Mouse (Mus musculus) fat pad, adult 2 months (tissue): ENCODE measurements around the gene Plxnc1.

Source experiments
- DNase-seq: peaks from one replicate; pipeline ENCODE4 v3.0.0-alpha.2; 2011; ENCODE audit warnings: low read depth, low spot score; ENCODE audit errors: extremely low read depth

Gene Plxnc1

DNA sequence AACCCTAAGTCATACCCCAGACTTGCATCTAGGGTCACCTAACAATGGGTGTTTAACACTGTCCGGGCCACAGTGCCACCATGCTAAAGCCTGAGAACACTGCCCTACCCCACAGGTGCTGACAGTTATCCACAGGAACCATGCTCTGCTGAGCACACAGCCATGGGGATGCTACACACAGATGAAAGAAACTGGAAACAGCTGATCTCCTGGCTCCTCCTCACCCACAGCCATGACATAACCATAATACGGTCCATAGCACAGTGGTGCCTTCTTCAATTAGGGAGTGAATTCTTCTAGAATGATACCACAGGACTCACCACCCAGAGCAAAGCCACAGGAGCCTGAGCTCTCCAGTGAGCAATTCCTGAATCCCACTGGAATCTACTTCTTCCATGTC is 118.7 kb downstream of the Plxnc1 start:
- no peak for DNase-seq

DNA sequence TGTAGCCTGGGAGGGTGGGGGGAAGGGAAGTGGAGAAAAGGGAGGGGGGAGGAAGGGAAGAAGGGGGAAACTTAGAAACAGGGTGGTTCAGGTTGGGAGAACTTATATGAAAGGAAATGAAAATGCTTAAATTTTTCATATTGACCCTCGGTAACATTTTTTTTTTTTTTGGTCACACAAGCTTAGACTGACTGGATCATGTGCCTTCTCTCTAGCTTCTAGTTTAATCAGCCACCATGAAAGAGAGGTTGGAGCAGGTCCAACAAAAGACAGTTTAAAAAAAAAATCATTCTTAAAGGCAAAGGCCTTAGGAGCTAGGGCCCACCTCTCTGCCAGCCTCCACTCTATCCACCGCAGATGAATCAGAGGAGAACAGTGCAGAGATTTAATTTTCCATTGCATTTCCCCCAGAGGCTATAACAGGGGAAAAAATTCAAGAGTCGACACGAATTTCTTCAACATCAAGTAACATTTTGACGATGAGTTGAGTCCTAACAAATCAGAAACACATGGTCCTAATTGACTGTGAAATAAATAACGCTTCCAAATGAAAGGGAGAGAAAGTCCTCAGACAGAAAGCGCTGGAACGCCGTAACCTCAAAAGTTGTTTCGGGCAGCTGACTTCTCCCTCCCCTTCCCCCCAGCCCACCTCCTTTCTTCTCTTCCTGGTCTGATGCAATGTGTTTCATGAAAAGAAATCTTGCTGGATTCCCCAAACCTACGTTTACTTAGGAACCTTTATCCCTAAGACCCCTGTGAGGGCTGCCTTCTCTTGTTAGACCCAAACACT is 120.5 kb downstream of the Plxnc1 start:
- no peak for DNase-seq

DNA sequence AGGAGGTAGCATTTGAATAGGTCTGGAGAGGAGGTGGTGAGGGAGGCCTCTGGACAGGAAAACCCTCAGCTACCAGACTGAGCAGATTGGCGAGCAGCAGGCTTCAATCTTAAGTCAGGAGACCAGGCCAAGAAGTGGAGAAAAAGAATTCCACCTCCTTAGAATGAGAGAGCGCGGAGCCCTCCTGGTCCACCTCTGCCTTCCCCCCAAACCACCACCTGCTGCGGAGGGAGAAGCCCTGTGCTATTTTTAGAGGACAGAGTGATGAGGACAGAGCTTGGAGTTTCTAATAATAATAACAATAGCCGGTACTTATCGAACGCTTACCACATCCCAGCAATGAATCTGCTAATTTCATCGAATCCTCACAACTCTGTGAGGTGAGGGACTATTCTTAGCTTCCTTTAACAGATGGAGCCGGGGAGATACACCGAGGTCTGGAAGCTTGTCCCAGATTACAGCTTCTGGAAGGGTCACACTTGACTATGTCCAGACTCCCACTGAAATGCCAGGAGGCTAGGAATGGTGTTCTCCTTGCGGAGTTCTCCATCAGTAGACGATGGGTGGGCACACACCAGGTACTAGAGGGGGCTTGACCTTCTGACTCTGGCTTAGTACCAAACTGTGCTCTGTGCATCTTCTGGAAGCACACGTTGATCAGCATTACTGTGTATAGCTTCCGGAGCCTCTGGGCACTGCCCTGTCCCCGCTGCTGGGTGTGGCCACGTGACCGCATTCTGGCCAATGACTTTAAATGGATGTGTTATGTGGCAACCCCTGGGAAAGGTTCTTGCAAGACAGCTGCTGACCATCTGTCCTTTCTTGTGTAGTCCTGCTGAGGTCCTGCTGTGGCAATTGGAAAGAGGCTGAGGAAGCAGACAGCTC is 125.6 kb downstream of the Plxnc1 start:
- no peak for DNase-seq

DNA sequence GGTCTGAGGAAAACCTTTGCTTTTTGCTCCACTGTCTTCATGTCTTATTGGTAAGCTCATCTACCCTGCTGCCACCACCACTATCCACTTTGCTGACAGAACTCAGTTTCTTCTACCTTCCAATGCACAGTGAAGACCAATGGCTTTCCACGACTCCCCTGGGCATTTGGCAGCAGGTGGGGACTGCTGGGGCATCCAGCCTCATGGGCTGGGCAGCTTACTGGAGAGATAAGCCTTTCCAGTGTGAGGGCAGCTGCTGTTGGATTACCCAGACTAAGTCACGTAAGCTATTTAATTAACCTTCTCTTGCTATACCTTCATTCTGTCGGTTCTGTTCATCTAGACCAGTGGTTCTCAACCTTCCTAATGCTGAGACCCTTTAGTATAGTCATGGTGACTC is 126.5 kb downstream of the Plxnc1 start:
- no peak for DNase-seq

DNA sequence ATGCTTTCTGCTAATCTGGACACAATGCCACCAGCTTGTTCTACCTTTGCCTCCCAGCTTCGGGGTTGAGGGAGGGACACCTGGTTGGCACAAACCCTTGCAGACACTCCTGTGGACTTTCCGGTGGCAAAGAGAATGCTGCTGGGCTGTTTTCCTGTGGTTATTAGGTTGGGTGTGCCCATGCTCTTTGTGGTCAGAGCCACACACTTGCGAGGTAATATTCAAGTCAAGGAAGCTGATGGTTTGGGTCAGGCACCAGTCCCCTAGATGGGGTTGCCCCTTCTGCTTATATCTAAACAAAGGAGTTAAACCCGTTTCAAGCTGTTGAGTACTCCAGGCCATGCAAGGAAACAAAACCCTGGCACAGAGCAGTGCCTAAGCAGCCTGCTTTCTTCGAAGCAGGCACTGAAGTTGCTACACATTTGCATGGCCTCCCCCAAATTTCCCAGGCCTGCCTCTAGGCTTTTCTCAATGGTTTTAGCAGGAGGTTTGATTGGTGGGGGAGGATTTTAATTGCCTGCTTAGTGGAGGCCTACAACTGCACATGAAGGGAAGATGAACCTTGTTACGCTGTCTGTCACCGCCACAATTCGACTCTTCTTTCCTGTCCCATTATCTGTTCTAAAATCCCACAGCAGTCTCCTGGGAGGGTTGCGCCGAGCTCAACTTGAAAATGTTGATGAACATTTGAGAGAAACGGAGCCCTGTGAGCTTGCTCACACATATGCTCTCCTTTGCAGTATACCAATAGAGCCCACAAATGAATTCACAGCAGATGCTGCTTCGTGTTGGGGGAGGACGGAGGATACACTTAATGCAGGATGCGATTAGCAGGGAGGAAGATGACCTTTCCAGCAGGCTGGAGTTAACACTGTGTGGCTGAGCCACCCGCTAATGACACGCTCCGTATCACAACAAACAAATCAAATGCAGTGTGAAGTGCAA is 132.5 kb downstream of the Plxnc1 start:
- no peak for DNase-seq

DNA sequence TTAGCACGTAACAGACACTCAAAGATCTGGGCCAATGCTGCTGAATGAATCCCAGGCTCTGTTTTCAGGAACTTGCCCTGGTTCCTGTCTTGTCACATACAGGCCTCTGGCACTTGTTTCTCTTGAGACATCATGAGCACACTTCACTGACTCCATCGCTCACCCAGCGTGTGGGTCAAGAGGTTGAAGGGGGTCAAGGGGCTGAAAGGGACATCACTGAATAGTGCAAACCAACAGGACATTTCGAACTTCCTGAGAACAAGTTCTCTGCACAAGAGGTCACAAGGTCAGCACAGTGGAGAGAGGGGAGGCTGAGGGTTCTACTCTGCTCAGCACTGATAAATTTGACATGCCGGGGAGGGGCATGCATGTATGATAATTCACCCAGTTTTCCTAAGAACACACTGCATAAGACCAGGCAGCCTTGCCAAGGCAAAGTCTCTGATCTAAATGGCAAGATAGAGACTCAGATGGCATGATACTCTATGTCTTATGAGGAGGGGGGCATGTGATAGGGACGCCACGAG is 134.6 kb downstream of the Plxnc1 start:
- no peak for DNase-seq

DNA sequence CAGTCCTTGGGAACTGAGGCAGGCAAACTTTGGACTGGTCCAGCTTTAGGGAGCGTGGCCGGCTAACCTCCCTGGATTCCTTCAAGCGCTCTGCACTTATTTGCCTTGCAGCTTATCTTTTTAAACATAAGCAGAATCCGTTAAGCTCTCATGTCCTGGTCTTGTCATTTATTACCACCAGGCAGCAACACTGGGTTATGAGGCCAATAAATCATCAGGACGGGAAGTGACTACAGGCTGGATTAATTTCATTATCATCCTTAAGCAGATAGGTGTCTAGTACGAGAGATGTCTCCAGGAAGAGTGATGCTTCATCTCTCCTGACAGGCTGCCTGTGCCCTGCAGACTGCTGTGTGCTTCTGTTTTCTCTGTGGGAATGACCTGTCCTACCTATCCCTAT is 136.4 kb downstream of the Plxnc1 start:
- DNase-seq, result no peak

DNA sequence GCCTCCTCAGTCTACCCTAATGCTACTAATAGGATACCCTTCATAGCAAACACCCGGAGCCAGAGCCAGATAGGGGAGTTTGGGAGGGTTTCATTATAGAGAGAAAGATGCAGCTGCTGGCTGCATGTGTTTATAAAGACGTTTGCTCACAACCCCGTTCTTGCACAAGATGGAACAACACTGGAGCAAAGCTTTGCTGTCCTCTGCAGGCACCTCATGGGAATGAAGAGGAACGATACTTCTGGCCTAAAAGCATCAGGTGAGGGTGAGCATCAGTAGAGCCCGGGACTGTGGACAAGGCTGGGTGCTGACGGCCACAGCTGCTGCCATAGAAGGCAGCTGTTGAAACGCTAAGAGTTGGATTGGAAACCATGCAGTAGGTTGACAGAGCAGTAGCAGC is 137.3 kb downstream of the Plxnc1 start:
- DNase-seq, result no peak

DNA sequence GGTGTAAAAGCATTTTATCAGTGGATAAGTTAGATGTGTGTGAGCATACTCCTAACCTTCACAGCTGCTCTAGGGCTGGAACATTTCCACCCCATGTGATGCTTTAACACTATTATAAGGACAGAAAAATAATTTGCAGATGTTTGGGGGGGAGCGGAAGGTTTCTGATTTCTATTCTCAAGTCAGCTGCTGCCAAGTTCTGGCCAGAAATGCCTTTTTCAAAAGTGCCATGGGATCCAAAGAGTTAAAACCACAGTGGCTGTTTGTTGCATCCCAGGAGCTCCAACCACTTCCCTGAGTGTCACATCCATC is 139.8 kb downstream of the Plxnc1 start:
- DNase-seq, result no peak

DNA sequence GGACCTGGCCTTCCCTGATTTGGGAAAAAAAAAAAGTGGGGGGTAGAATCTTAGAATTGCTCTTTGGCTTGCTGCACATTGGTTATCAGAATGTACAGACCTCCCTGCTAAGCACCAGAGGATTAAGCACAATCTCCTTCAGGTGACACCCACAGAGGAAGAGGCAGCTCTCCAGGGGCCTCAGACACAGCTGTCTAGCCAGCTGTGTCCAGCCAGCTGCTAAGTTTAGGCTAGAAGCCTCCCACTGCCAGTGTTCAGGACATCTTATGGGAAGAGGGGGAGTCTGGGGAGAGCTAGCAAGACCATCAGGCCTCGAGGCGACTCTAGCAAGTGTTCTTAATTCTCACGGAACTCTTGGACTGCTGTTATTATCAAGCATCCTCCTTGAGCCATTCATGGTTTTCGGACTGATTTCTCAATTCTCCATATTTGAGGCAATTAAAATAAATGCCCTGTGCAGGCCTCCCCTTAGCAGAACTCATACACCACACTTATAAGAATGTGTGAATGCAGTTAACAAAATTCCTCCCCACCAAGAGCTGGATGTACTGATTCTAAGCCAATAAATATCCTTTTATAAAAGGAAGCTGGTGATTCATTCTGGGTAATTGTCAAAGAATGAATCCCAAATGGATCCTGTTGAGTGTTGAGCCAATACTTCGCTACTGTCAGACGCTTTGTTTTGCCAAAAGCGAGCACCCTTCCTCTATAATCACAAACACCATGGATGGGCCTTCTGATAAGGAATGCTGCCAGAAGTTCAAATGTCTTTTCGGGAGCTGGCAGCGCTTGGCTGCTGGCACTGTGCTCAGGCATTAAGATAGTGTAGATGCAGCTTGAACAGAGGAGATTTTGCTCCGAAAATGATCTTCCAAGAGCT is 140.4 kb downstream of the Plxnc1 start:
- no peak for DNase-seq

DNA sequence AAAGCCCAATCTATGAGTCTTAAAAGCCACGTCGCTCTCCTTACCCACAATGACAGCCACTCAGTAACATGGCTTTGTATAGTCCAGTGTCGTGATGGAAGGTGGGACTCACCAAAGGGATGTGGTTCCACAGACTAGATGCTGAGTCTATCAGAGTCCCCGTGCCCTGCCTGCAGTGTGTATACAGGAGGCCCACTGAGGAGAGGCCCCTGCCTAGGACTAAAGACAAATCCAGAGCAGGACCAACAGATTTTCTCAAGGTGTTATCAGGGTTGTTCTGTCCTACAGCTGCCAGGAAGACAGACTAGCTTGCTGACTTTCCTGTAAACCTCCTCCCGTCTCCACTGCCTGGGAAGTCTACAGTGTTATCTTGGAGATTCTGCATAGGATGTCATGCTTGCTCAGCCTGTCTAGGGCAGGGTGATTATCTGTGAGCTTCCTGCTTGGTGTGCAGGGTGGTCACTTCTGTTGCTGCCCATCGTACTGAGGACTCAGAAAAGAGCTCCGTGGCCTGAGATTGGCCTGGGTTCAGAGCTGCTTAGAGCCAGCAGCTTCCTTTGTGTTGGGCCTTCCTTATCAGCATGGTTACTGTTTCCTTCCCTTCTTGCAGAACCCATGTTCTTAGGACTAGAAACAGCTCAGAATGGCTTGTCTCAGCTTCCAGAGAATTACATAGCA is 143.8 kb downstream of the Plxnc1 start:
- DNase-seq, result no peak

DNA sequence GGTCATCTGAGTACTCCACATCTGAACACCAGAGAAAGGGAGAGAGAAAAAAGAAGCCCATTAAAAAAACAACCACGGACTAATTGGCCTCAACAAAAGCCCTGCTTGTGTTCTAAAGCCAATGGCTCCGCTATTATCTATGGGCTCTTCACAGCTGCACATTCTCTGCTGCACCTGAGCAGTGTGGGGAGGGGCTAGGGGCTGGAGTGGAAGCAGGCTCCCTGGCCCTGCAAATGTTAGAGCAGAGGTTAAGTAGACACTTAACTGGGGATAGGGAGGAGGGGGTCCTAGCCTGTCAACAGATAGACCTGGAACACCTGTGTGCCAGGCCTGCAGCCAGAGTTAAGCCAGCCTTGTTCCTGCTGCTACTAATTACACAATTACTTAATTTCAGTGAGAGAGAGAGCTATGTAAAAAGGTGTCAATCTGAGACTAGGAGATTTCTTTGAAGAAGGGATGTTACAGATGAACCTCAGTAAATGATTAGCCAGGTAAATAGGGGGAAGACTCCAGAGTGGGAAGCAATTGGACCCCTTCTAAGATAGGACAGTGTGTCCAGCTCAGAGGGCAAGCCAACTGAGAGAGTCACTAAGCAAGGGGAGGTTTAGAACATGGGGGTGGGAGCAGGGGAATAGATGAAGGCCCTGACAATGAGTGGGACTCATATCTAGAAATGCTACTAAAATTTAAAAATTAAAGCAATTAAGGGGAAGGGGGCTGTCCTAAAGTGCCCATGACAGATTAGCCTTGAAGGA is 145.0 kb downstream of the Plxnc1 start:
- DNase-seq, result no peak

DNA sequence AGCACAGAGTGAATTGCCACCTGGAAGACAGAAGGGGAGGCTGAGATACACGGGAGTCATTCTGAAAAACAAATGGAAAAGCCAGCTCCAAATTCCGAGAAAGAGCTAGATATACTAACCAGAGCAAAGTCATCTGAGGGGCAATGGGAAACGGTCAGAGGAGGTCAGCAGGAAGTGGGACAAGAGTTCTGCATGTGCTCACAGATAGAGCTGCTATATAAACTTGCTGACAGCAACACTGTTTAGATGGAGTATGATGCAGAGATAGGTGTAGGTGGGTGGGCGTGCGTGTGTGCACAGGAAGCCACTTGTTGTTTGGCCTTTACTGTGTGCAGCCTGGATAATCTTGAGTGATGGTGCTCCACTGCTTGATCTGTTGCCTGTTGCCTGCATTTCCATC is 146.5 kb downstream of the Plxnc1 start:
- no peak for DNase-seq

DNA sequence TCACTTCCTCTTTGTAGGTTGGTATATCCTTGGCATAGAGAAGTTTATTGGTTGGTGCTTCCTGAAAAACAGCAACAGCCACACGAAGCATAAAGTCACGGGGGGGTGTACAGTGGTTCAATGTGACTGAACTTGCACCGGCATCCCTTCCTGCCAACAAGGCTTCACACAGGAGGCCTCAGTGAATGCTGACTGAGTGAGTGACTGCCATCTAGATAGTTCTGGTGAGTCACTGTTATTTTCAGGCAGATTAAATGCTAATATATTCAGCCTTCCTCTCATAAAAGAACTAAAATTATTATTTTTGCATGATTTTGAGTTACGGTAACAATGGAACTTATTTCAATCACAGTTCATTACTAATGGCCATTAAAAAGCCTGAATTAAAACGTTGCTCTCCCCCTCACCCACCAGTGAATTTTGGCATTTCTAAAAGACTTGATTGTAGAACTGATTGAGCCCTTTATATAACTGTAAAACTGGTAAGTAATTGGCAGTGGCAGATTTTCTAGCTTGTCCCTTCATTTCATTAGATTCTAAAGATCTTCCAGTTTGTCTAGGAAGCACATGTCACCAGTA is 149.9 kb downstream of the Plxnc1 start:
- no peak for DNase-seq

DNA sequence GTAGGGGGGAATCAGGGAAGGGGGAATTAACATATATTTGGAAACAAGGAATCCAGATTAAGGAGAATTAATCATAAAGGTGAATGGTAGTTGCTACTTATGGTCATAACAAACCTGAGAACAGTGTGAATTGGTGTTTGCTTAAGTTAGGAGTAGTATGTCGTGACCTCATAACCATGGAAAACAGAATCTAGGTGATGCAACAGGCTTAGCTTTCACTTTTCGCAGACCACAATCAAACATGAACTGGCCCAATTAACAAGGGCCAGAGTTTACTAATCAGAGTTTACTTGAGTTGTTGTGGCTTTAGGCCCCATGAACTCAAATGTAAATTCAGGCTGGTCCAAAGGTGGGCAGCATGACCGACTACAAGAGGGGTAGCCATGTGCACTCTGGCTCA is 150.7 kb downstream of the Plxnc1 start:
- no peak for DNase-seq

DNA sequence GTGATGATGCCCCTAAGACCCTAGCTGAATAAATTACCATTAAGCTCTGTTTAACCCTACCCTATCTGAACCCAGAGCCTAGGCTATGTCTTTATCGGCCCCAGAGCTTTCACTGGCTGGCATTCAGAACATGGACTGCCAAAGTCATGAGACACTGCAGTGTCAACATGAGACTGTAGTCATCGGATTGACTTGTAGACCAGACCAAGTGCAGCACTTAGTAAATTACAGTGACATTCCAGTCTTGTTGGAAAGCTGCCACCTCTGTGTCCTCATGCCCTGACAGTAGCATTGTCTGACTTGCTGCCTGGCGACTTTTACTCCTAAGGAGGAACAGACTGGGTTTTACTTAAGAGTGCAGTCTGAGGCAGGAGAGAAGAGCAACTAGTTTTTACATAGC is 155.4 kb downstream of the Plxnc1 start:
- DNase-seq, result no peak

DNA sequence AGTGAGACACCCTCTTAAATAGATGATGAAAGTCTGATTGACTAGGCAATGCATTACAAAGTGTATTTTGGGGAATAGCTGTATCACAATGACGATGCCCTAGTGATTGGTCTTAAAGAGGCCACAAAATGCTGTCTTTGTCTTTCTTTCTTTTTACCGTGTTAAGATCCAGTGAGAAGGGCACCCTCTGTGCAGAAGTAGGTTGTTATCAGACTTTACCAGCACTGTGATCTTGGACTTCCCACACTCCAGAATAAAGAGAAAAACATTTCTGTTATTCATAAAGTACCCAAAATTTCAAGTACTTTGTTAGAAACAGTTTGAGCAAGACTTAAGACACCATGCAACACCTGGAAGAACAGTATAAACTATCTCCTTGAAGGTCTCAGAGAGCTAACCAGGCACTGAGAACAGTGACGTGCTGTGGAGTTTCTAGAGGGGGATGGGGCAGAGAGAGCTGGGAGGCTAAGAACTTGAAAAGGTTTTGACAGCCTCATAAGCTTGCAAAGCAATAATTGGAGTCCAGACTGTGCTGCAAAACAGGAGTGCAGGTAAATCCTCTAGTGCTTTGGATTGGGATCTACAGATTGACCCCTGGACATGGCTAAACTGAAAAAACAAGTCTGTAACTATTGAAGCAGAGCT is 163.9 kb downstream of the Plxnc1 start:
- no peak for DNase-seq

DNA sequence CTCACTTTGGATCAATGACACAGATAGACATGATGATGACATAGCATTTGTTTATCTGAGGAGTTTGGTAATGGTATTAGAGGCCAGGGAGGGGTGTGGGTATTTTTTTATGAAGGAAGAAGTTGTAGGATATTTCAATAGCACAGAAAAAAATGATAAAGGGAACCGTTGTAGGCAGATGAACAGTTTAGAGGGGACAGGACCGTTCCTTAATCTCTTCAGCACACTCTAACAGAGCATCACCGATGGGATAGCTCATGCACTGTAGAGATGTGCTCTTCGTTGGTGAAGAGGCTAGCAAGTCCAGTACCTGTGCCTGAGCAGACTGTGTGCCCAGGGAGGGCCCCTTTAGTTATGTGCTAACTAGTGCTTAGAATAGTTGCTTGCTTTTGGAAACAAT is 165.3 kb downstream of the Plxnc1 start:
- DNase-seq, result no peak
